Mouse (Mus musculus) ovary, adult 18-20 months (tissue): ENCODE data around the gene Cyp26a1.

Source experiments
- DNase-seq: peaks from one replicate; pipeline ENCODE4 v3.0.0; 2022; ENCODE audit warnings: low spot score, mixed read lengths

Cyp26a1 gene

DNA sequence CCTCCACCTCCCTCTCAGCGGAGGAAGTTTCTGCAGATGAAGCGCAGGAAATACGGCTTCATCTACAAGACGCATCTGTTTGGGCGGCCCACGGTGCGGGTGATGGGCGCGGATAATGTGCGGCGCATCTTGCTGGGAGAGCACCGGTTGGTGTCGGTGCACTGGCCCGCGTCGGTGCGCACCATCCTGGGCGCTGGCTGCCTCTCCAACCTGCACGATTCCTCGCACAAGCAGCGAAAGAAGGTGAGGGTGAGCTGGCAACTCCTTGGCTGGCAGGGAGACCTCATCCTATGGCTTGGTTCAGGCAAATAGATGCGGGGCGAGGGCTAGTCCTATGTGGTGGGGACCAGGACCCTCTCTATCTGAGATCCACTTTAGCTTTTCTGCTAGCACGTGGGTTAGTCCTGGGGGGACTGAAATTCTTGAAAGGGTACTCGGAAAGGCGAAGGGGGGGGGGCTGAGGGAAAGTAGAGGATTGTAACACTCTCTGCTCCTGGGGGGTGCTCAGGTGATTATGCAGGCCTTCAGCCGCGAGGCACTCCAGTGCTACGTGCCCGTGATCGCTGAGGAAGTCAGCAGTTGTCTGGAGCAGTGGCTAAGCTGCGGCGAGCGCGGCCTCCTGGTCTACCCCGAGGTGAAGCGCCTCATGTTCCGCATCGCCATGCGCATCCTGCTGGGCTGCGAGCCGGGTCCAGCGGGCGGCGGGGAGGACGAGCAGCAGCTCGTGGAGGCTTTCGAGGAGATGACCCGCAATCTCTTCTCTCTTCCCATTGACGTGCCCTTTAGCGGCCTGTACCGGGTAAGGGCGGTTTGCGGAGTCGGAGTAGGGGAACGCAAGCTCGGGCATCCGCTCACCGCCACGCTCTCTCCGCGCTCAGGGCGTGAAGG is 919 bp downstream of the Cyp26a1 start:
- no peak for DNase-seq

DNA sequence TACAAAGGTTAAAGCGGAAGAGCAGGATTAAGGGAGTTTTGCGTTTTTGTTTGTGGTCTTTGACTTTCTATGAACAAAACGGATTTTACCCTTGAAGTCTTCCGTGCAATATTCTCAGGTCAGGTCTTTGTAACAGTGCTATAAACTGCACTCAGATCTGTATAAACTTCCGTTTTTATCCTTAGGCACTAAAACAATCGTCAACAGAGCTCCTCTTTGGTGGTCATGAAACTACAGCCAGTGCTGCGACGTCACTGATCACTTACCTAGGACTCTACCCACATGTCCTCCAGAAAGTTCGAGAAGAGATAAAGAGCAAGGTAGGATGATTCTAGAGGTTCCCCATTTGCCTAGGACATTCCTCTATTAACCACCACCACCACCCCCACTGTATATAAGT is 2.1 kb downstream of the Cyp26a1 start:
- no peak for DNase-seq

DNA sequence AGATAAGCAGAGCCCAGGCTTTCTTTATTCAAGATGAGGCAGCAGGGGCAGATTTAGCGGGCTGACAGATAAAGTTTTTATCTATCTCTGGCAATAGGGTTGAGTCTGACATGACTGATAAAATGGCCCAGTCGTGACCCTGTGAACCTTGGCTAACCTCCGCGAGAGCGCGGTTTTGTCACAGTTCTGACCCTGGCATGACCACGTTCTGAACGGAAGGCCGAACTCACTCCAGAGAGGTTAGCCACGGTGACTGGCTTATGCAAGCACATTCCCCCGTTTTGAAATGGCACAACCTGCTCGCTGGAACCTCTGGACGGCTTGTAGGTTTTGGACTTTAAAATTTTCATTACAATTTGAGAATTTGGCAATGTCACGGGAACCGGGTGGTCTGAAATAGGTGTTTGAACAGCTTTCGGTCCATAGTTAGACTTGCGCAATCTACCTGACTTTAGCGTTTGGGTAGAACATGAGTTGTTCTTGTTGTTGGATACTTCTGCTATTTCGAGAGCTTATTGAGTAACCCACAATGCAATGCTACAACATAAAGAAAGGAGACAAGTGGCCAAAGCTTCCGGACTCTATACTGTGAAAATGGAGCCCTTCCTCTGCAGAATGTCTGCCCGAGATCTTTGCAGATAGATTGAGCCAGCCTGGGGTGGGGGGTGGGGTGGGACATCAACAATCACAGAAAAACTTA is 4.9 kb downstream of the Cyp26a1 start:
- DNase-seq = no peak

DNA sequence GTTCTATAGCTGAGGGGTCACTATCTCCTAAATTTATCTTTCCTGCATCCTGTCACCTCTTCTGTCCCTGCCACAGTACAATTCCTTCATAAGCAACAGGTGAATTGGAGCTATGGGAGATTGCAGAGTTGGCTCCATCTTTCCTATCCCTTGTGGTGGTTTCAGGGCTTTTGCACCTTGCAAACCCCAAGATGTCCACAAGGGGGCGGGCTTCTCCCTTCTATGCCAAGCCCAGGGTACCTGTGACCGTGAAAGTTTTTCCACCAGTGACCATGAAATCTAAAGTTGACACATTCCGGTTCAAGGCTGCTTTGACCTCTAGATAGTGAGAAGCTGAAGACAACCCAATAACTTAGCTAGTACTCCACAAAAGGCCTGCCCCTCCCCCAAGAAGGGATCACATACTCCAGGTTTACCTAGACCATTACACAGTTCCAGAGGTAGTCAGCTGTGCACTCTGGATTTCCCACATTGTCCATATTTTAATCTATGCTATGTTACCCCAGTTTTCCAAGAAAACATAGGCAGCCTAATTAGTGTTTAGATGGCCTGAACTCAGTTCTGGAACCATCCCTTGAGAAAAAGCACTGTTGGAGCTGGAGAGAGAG is 6.4 kb downstream of the Cyp26a1 start:
- DNase-seq = no peak

DNA sequence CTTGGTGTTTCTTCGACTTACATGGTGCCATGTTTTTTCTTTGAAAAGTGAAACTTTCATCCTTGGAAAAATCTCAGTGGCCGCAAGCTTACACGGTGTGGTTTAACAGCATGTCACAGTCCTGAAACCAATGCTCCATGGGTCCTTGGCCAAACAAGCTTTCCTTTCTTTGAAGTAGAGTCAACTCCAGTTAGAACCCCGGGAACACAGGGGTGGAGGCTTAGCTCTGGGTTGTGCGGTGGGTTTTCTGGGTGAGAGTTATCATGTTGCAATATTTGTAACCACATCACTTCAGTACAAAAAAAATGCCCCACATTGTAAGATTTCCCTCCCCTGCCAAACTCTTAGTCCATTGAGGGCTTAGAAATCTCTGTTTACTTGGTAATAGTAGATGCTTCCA is 8.1 kb downstream of the Cyp26a1 start:
- no peak for DNase-seq

DNA sequence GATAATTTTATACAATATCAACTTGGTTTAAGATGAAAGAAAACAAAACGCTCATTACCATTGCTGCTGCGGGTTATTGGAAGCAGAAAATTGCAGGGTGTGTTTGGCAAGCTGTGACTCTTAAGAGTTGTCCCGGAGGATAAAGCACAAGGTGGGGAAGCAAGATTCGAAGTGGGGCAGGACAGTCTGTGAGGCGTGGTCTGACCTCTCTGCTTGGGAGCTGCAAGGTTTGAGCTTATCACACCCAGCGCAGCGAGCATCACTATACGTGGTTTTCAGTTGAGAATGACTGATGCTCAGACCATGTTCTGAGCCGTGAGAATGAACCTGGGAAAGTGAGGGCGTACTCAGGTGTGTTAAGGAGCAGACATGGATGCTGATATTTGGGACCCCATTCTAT is 17.1 kb downstream of the Cyp26a1 start:
- no peak for DNase-seq

DNA sequence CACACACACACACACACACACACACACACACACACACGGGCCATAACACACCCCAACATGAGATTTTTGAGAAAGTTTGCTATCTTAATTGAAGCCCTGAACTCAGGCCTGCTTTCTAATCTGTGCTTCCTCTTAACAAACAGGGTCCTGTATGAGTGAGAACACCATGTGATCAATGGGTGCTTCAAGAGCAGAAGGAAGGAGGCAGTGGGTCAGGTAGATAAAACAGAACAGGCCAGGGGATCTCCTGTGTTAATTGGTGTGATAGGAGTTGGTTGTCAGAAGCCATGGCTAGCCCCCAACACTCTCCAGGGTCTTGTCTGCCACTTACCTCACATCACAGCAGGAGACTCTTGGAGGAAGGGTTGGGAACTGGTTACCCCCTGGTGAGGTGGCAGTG is 18.4 kb downstream of the Cyp26a1 start:
- no peak for DNase-seq

DNA sequence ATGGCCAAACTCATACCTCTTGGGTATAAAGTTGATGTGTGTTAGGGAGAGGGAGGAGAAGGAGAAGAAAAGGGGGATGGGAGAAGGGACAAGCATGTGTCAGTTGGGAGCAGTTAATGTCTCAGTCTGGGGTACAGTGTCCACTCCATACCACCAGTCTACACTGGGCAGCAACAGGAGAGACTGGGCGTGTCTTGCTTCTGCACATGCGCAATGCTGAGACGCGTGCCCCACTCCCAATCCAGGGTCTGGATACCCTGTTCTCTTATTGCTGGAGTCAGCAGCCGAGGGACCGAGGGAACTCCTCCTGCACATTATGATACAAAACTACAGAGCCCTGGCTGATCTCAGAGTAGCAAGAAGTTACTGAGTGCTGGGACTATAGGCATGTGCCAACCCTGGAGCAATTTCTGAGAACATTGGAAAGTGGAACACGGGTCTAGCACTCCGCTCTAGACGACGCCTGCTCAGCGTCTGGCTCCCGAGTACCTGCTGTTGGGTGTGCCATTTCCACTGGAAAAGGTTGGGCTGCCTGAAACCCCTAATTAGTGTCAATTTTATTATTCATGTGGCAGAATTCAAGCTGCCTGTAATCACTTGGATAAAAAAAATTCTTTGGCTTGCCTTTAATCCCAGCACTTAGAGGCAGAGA is 19.1 kb downstream of the Cyp26a1 start:
- no peak for DNase-seq

DNA sequence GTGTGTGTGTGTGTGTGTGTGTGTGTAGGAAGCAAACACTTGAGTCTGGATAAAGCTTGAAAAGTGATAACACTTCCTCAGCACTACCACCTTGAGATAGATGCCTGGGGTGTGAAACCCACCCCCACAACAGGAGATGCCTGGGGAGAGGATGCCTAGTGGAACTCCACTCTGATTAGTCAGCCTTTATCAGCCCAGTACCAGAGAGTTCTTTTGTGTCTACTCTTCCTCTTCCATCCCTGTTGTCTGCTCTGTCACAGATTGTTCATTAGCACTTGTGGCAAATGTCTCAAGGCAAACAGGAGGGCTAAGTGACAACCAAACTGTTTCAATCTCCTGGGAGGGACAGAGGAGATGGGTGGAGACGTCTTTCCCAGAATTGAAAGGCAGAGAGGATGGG is 21.6 kb downstream of the Cyp26a1 start:
- no peak for DNase-seq

DNA sequence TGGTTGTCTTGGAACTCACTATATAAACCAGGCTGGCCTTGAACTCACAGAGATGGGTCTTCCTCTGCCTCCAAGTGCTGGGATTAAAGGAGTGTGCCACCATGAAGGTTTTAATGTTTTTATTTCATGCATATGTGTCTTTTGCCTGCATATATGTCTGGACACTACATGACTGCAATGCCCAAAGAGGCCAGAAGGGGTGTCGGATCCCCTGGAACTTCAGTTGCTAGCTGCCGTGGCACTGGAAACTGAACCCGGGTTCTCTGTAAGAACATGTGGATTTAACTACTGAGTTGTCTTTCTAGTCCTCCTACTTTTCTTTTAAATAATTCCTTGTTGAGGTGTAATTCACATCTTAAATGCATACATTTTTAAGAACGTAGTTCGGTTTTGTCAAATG is 27.0 kb downstream of the Cyp26a1 start:
- no peak for DNase-seq

DNA sequence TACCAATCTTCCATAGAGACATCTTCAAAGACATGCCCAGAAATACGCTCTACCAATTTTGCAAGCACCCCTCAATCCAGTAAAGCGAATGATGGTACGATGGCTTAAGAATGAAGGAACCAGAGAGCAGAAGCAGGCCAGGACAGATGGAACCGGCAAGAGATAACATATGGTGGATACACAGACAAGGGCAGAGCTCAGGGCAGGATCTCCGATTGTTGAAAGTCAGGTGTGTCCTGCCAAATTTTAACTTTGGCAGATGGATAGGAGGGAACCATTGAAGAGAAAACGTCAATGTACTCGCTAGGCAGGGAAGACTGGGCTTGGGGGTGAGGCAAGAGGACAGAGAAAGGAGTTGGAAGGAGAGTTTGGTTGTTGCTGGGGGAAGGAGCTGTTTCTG is 29.0 kb downstream of the Cyp26a1 start:
- no peak for DNase-seq

DNA sequence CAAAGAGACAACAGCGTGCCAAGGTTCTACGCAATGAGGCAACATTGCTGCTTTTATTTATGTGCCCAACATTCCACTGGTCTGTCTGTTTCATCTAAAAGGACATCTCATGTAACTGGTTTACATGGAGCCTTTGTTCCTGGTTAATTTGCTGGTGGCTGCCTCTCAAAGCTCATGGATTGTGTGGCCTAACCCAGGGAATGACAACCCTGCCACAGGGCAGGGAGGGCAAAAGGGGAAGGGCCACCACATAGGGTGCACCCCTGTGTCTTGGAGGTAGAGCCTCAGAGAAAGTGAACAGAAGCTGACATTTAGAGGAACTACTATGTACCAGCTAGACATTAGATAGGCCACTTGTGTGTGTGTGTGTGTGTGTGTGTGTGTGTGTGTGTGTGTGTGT is 29.8 kb downstream of the Cyp26a1 start:
- no peak for DNase-seq

DNA sequence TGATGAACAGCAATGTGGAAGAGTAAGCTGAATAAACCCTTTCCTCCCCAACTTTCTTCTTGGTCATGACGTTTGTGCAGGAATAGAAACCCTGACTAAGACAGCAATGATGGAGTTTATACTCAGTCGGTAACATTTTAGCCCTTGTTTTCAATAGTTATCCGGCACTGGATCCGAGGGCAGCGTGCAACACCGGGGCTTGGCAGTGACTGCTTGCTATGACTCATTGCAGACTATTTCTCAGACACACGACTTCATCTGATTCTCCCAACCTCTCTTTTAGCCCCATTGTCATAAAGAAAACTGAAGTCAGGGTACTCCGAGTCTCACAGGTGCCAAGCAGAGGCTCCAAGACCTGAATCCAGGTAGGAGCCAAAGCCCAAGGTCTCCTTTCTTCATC is 37.8 kb downstream of the Cyp26a1 start:
- no peak for DNase-seq

DNA sequence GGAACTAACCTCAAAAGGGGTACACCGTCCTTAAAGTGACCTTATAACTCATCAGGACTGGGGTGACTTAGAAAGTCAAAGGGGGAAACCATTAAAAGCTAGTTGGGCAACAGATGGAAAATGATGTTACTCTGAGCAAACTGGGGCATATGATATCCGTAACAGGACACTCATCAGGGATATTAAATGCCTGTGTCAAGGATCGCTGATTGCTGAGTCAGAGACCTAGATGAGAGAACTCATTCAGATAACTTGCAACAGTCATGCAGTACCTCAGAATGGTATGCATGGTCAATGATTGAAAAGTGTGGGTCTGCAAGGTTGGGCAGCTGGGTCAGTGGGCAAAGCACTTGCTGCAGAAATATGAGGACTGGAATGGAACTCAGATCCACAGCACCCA is 41.0 kb downstream of the Cyp26a1 start:
- DNase-seq = no peak

DNA sequence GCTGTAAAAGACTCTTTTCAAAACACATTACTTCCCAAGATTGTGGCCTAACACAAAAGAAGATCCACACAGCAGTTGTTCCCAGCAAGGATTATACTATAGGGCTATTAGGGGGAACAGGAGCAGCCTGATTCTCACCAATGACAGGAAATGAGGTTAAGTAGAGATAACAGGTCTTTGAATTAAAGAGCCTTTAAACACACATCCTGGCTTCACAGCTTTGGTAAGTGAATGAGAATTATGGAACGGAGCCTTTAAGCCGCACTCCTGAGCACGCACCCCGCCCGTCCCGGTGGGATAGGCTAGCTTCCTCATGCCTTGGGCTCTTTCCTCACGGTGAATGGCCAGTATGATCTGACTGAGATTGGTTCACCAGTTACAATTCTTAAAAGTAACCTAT is 42.4 kb downstream of the Cyp26a1 start:
- no peak for DNase-seq
